Mouse (Mus musculus) lung, embryonic 15.5 days (tissue): ENCODE results near the gene Zfp687. TPM values are rescaled to one million over a fixed set of nuclear protein-coding genes. Genes with fewer than 3 reads are reported as not detected.

Source experiments
- ATAC-seq: fragments of 200-750 bp; cut with Nextera tagmentation; 2 replicates; pipeline ENCODE4 v1.8.0; 2017; ENCODE audit warnings: moderate number of reproducible peaks, borderline replicate concordance; ENCODE audit not compliant: low FRiP score, low TSS enrichment; ENCODE audit errors: extremely low read depth
- H3K27ac ChIP-seq: fragments of 300-500 bp; sonication (generic); 2 replicates; pipeline ENCODE4 v1.5.1; 2015; ENCODE audit warnings: moderate library complexity, mild to moderate bottlenecking, inconsistent platforms
- H3K27me3 ChIP-seq: fragments of 300-500 bp; sonication (generic); 2 replicates; pipeline ENCODE4 v1.6.1; 2015; ENCODE audit warnings: inconsistent platforms
- H3K36me3 ChIP-seq: fragments of 300-500 bp; sonication (generic); 2 replicates; pipeline ENCODE4 v1.6.1; 2015; ENCODE audit warnings: inconsistent platforms
- H3K4me1 ChIP-seq: fragments of 300-500 bp; sonication (generic); 2 replicates; pipeline ENCODE4 v1.6.1; 2015; ENCODE audit warnings: inconsistent platforms
- H3K4me2 ChIP-seq: fragments of 300-500 bp; sonication (generic); 2 replicates; pipeline ENCODE4 v1.6.1; 2015; ENCODE audit warnings: inconsistent platforms, mild to moderate bottlenecking, moderate library complexity
- H3K4me3 ChIP-seq: fragments of 300-500 bp; sonication (generic); 2 replicates; pipeline ENCODE4 v1.5.1; 2015; ENCODE audit warnings: mild to moderate bottlenecking, inconsistent platforms
- H3K9ac ChIP-seq: fragments of 300-500 bp; sonication (generic); 2 replicates; pipeline ENCODE4 v1.6.1; 2015; ENCODE audit warnings: inconsistent platforms
- H3K9me3 ChIP-seq: fragments of 300-500 bp; sonication (generic); 2 replicates; pipeline ENCODE4 v1.6.1; 2016; ENCODE audit warnings: inconsistent platforms
- WGBS: fragments of 180-500 bp; shearing (Covaris S2); methylation state at CpG from one replicate; pipeline ENCODE4 v1.1.7; 2015; 5-methylcytosine and 5-hydroxymethylcytosine counted together
- polyA plus RNA-seq: library from polyadenylated mRNA; unstranded; fragments of >200 nt; fragmentation: Nextera tagmentation; extraction: Ambion mirVana; gene quantifications from 2 replicates; pipeline ENCODE4 v1.2.1, GENCODE M21; 2015

Gene Zfp687
- 22.0 and 22.9 TPM in 2 replicates for polyA plus RNA-seq

- Histone ChIP-seq H3K4me2 (peak within 1 kb of the TSS; percentile 84), H3K4me1 (peaks cover 20% of the 10 kb centered on the region), H3K27ac (peak within 1 kb of the TSS; percentile 98), H3K27me3 (no peaks in the 10 kb centered on the region), H3K36me3 (peaks cover 22% of the 10 kb centered on the region), H3K9ac (peak within 1 kb of the TSS; percentile 68), H3K4me3 (peak within 1 kb of the TSS; percentile 89), H3K9me3 (no peaks in the 10 kb centered on the region)
- peak; percentile 99 for ATAC-seq
- WGBS: under 1% methylated on average over 37 of the region's 37 CpGs
These were observed at the start of gene Zfp687 for GRCm38 (mm10) chr3:95015337-95015872. TSS of gene Zfp687 (minus strand) at chr3:95015448.

- Histone ChIP-seq H3K9me3 (no peaks in the 10 kb centered on the region), H3K27ac (no peak overlapping the region), H3K9ac (no peak overlapping the region), H3K27me3 (no peaks in the 10 kb centered on the region), H3K4me1 (no peaks in the 10 kb centered on the region), H3K4me2 (no peak overlapping the region), H3K36me3 (peaks cover 95% of the 10 kb centered on the region), H3K4me3 (no peak overlapping the region)
- 92% methylated on average over 4 of the region's 4 CpGs for WGBS
- no peak for ATAC-seq
These were observed 48.5 kb upstream of the Zfp687 start for GRCm38 (mm10) chr3:95063741-95064140.

DNA sequence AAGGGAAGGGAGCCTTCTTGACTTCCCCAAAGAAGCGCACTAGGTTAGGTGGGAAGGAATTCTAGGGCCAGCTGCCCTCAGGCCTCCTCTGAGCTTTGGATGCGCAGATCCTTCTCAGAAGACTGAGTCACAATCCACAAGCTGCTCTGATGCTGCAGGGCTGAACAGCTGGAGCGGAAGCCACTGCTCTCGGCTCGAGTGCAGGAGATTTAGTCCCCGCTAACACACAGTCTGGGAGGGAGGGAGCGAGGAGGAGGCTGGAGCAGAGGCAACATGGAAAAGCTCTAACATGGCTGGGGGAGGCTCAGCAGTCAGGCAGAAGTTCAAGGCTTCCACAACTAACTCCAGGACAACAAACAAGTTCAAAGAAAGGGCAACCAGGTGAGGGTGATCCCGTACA is 42.8 kb upstream of the Zfp687 start:
- Histone ChIP-seq H3K4me3 (no peak overlapping the region), H3K27me3 (no peaks in the 10 kb centered on the region), H3K4me1 (peaks cover 24% of the 10 kb centered on the region), H3K27ac (no peak overlapping the region), H3K9me3 (no peaks in the 10 kb centered on the region), H3K36me3 (peaks cover 48% of the 10 kb centered on the region), H3K9ac (no peak overlapping the region), H3K4me2 (no peak overlapping the region)
- WGBS: 77% methylated on average over 8 of the region's 8 CpGs
- ATAC-seq: no peak

- peak; percentile 61; the same call in 1 of the 2 replicates for ATAC-seq
- H3K9ac ChIP-seq: no peak overlapping the region
These were observed 41.0 kb upstream of the Zfp687 start for GRCm38 (mm10) chr3:95056275-95056674.

GRCm38 (mm10) chr3:95054481-95055260 is 39.4 kb upstream of the Zfp687 start:
- no peak overlapping the region for H3K9ac ChIP-seq
- peak overlapping the region; percentile 74 for H3K27ac ChIP-seq
- H3K4me2 ChIP-seq: no peak overlapping the region; the same call in 1 of the 2 replicates
- H3K9me3 ChIP-seq: no peaks in the 10 kb centered on the region
- no peaks in the 10 kb centered on the region for H3K27me3 ChIP-seq
- peak; percentile 78 for ATAC-seq
- H3K4me1 ChIP-seq: peaks cover 24% of the 10 kb centered on the region
- peaks cover 16% of the 10 kb centered on the region for H3K36me3 ChIP-seq
- 23% methylated on average over 10 of the region's 10 CpGs for WGBS
- H3K4me3 ChIP-seq: no peak overlapping the region

More at GRCm38 (mm10) chr3:95056275-95056674, 41.0 kb upstream of the Zfp687 start:
- peaks cover 24% of the 10 kb centered on the region for H3K4me1 ChIP-seq
- H3K27me3 ChIP-seq: no peaks in the 10 kb centered on the region
- no peaks in the 10 kb centered on the region for H3K9me3 ChIP-seq
- H3K36me3 ChIP-seq: peaks cover 32% of the 10 kb centered on the region
- H3K4me3 ChIP-seq: no peak overlapping the region
- no peak overlapping the region for H3K27ac ChIP-seq
- no peak overlapping the region for H3K4me2 ChIP-seq
- WGBS: 56% methylated on average over 7 of the region's 7 CpGs

DNA sequence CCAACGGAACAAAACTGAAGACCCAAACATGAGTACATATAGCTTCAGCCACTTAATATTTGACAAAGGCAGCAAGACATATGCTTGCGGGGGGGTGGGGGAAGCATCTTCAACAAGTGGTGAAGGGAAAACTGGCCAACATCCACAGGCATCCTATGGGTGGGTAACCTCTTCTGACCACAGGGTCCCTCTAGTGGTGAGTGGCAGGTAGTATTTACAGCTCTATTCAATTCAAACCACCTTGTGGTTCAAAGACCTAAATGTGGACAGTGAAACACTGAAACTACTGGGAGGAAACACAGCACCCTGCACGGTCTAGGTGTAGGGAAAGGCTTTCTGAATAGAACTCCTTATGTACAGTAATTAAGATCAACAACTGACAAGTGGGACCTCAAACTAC is 38.5 kb upstream of the Zfp687 start:
- H3K9ac ChIP-seq: no peak overlapping the region
- H3K4me1 ChIP-seq: peaks cover 24% of the 10 kb centered on the region
- H3K9me3 ChIP-seq: no peaks in the 10 kb centered on the region
- no peak overlapping the region; the same call in 1 of the 2 replicates for H3K27ac ChIP-seq
- peaks cover 6% of the 10 kb centered on the region for H3K36me3 ChIP-seq
- 39% methylated on average over 3 of the region's 3 CpGs for WGBS
- H3K27me3 ChIP-seq: no peaks in the 10 kb centered on the region
- H3K4me2 ChIP-seq: no peak overlapping the region
- H3K4me3 ChIP-seq: no peak overlapping the region
- ATAC-seq: no peak

- 28% methylated on average over 1 of the region's 1 CpGs for WGBS
- no peak for ATAC-seq
- no peak overlapping the region for H3K4me3 ChIP-seq
- H3K27ac ChIP-seq: no peak overlapping the region
- peaks cover 24% of the 10 kb centered on the region for H3K4me1 ChIP-seq
- no peaks in the 10 kb centered on the region for H3K9me3 ChIP-seq
- H3K9ac ChIP-seq: no peak overlapping the region
- H3K36me3 ChIP-seq: peaks cover under 1% of the 10 kb centered on the region; the same call in 1 of the 2 replicates
- H3K27me3 ChIP-seq: no peaks in the 10 kb centered on the region
- no peak overlapping the region for H3K4me2 ChIP-seq
These were observed 37.7 kb upstream of the Zfp687 start for GRCm38 (mm10) chr3:95052959-95053358.

- Histone ChIP-seq H3K9ac (no peak overlapping the region), H3K4me2 (no peak overlapping the region), H3K9me3 (no peaks in the 10 kb centered on the region), H3K36me3 (no peaks in the 10 kb centered on the region), H3K27me3 (no peaks in the 10 kb centered on the region), H3K4me1 (0 out of 2 replicates have a peak, but pooled peaks cover under 1% of the 10 kb centered on the region), H3K4me3 (no peak overlapping the region), H3K27ac (no peak overlapping the region)
- ATAC-seq: no peak
- WGBS: 57% methylated on average over 3 of the region's 3 CpGs
These were observed 32.7 kb upstream of the Zfp687 start for GRCm38 (mm10) chr3:95047914-95048313.

DNA sequence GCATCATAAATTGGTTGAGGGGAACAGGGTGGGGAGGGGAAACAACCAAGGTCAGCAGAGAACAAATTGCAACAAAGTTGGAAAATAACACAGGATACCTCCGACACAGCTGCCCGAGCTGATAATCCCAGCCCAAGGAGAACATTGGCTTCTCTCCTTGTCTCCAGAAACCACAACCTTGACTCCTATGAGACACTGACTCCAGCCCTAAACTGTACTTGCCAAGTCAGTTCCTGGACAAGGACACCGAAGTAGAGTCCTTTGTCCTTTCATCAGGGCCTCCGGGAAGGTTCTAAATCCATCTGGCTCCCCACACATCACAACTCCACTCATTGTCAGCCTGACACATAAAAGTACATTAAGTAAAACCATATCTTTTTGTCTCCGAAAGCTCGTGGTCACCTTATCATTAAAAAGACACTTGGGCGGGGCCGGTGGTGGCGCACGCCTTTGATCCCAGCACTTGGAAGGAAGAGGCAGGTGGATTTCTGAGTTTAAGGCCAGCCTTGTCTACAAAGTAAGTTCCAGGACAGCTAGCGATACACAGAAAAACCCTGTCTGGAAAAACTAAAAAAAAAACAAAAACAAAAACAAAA is 31.3 kb upstream of the Zfp687 start:
- Histone ChIP-seq H3K9ac (no peak overlapping the region), H3K4me2 (no peak overlapping the region), H3K4me3 (no peak overlapping the region), H3K27me3 (no peaks in the 10 kb centered on the region), H3K36me3 (no peaks in the 10 kb centered on the region), H3K4me1 (peaks cover 4% of the 10 kb centered on the region), H3K27ac (no peak overlapping the region), H3K9me3 (no peaks in the 10 kb centered on the region)
- WGBS: 73% methylated on average over 11 of the region's 11 CpGs
- ATAC-seq: no peak

- no peak overlapping the region; the same call in 1 of the 2 replicates for H3K9ac ChIP-seq
- H3K36me3 ChIP-seq: 0 out of 2 replicates have a peak, but pooled peaks cover 2% of the 10 kb centered on the region
- no peak overlapping the region for H3K4me3 ChIP-seq
- ATAC-seq: no peak
- no peaks in the 10 kb centered on the region for H3K27me3 ChIP-seq
- no peaks in the 10 kb centered on the region for H3K9me3 ChIP-seq
- 65% methylated on average over 6 of the region's 6 CpGs for WGBS
- peaks cover 8% of the 10 kb centered on the region for H3K4me1 ChIP-seq
- H3K4me2 ChIP-seq: peak overlapping the region; percentile 61; the same call in 1 of the 2 replicates
- peak overlapping the region; percentile 90 for H3K27ac ChIP-seq
These were observed 28.0 kb upstream of the Zfp687 start for GRCm38 (mm10) chr3:95043251-95043650.

DNA sequence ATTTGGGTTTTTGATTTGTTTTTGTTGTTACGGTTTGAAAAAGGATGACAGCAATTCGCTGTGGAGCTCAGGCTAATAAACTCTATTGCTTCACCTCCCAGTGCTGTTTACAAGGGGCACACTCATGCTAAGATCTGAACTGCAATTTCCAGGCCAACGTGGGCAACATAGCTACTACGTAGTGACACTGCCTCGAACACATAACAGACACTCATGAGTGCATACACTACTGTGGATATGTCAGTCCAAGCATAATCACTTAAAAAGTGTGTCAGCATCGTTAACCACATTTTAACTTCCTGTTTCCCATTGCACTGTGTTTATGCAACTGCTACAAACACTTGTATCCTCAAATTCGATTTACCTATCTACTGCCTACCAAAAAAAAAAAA is 27.6 kb upstream of the Zfp687 start:
- Histone ChIP-seq H3K4me2 (peak overlapping the region; percentile 61), H3K27ac (peak overlapping the region; percentile 90), H3K4me3 (peak overlapping the region; percentile 88), H3K9me3 (no peaks in the 10 kb centered on the region), H3K4me1 (peaks cover 8% of the 10 kb centered on the region), H3K27me3 (no peaks in the 10 kb centered on the region), H3K9ac (peak overlapping the region; percentile 27), H3K36me3 (0 out of 2 replicates have a peak, but pooled peaks cover 3% of the 10 kb centered on the region)
- ATAC-seq: peak; percentile 70
- 11% methylated on average over 7 of the region's 7 CpGs for WGBS
